Mouse (Mus musculus): ENCODE results near the gene Ubxn11. TPM values are rescaled to one million over a fixed set of nuclear protein-coding genes. Genes with fewer than 3 reads are reported as not detected.

Ubxn11 gene
- polyA plus RNA-seq (2015; fragmentation: Nextera tagmentation; extraction: Ambion mirVana) = 10.5 and 11.1 TPM in 2 replicates

- Histone ChIP-seq H3K9ac (peak within 1 kb of the TSS; percentile 68), H3K27me3 (no peaks in the 10 kb centered on the region), H3K9me3 (replicated peaks) (no peaks in the 10 kb centered on the region), H3K27ac (peak within 1 kb of the TSS; percentile 16; the same call in 1 of the 2 replicates), H3K36me3 (no peaks in the 10 kb centered on the region), H3K4me3 (replicated peaks) (peak within 1 kb of the TSS; percentile 86), H3K4me2 (peak within 1 kb of the TSS; percentile 75), H3K4me1 (peaks cover 10% of the 10 kb centered on the region)
- peak; percentile 95 for ATAC-seq (replicated peaks; ENCODE audit: low FRiP score)
- 17% methylated on average over 34 of the region's 34 CpGs for WGBS
These were observed at the start of gene Ubxn11 for GRCm38 (mm10) chr4:134101979-134102741. Gene Ubxn11 (plus strand): TSS chr4:134102570.

- no peaks in the 10 kb centered on the region for H3K27me3 ChIP-seq
- H3K27ac ChIP-seq = no peak within 1 kb of the TSS
- 82% methylated on average over 3 of the region's 3 CpGs for WGBS
- peaks cover 16% of the 10 kb centered on the region for H3K4me1 ChIP-seq
- no peak within 1 kb of the TSS for H3K4me2 ChIP-seq
- no peak for ATAC-seq (replicated peaks; ENCODE audit: low FRiP score)
- H3K36me3 ChIP-seq = no peaks in the 10 kb centered on the region
- no peaks in the 10 kb centered on the region for H3K9me3 ChIP-seq (replicated peaks)
- no peak within 1 kb of the TSS for H3K9ac ChIP-seq
- no peak within 1 kb of the TSS for H3K4me3 ChIP-seq (replicated peaks)
These were observed 48.8 kb upstream of the Ubxn11 start, which contains the start of gene Zfp683 for GRCm38 (mm10) chr4:134053538-134053937. Gene Zfp683 (plus strand): TSS chr4:134053838.

GRCm38 (mm10) chr4:134058166-134058715, 44.1 kb upstream of the Ubxn11 start:
- Histone ChIP-seq H3K27me3 (0 out of 2 replicates have a peak, but pooled peaks cover 6% of the 10 kb centered on the region), H3K27ac (no peak overlapping the region), H3K36me3 (no peaks in the 10 kb centered on the region), H3K4me1 (peaks cover 9% of the 10 kb centered on the region), H3K9ac (no peak overlapping the region), H3K4me2 (peak overlapping the region; percentile 36), H3K9me3 (replicated peaks) (no peaks in the 10 kb centered on the region), H3K4me3 (replicated peaks) (peak overlapping the region; percentile 16; the same call in 1 of the 2 replicates)
- WGBS = 31% methylated on average over 14 of the region's 14 CpGs
- no peak for ATAC-seq (replicated peaks; ENCODE audit: low FRiP score)

GRCm38 (mm10) chr4:134058908-134059307, 43.5 kb upstream of the Ubxn11 start:
- WGBS = 82% methylated on average over 6 of the region's 6 CpGs
- no peaks in the 10 kb centered on the region for H3K9me3 ChIP-seq (replicated peaks)
- H3K27me3 ChIP-seq = 0 out of 2 replicates have a peak, but pooled peaks cover 6% of the 10 kb centered on the region
- H3K4me2 ChIP-seq = no peak overlapping the region
- H3K27ac ChIP-seq = no peak overlapping the region
- no peaks in the 10 kb centered on the region for H3K36me3 ChIP-seq
- H3K4me1 ChIP-seq = peaks cover 9% of the 10 kb centered on the region
- H3K4me3 ChIP-seq (replicated peaks) = no peak overlapping the region
- no peak for ATAC-seq (replicated peaks; ENCODE audit: low FRiP score)
- H3K9ac ChIP-seq = no peak overlapping the region

DNA sequence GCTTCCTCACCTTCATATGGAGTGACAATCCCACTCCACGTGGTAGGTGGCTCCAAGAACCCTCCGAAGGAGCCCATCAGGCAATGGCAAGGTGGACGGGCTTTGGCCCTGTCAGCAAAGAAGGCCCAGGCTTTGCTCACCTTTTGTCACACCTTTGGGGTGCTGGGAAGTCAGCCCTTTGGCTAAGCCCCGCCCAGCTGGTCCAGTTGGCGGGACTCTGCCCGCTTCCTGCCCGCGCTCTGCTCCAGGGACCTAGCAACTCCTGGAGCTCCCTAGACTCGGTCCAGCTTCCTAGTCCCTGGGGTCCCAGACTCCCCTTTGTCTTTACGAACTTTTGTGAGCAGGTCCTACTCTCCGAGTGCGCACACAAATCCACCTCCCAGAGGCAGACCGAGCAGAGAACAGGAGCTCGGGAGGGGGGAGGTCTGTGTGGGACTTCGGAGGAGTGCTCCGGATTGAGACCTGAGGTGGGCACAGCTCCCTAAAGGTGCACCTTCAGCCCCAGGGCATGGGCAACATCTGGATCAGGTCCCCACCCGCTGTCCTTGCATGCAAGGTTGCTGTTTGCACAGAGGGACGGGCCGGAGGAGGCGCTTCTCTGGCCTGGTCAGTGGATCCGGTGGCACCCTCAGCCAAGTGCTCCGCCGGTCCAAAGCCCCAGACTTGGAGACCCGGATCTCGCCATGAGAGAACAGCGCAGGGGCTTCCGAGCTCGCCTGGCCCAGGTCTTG, 42.1 kb upstream of the Ubxn11 start, which contains the start of gene Crybg2:
Crybg2 (plus strand) TSS at position 681 of the 731 bp plus-strand sequence.
- Histone ChIP-seq H3K27ac (no peak within 1 kb of the TSS), H3K36me3 (no peaks in the 10 kb centered on the region), H3K4me1 (peaks cover 12% of the 10 kb centered on the region), H3K9ac (no peak within 1 kb of the TSS), H3K4me2 (no peak within 1 kb of the TSS), H3K4me3 (replicated peaks) (no peak within 1 kb of the TSS), H3K27me3 (peaks cover 15% of the 10 kb centered on the region), H3K9me3 (replicated peaks) (no peaks in the 10 kb centered on the region)
- ATAC-seq (replicated peaks; ENCODE audit: low FRiP score) = no peak
- WGBS = 58% methylated on average over 28 of the region's 28 CpGs

- no peak overlapping the region for H3K4me3 ChIP-seq (replicated peaks)
- H3K27ac ChIP-seq = no peak overlapping the region
- H3K36me3 ChIP-seq = no peaks in the 10 kb centered on the region
- peaks cover 16% of the 10 kb centered on the region for H3K4me1 ChIP-seq
- H3K4me2 ChIP-seq = no peak overlapping the region
- H3K27me3 ChIP-seq = peaks cover 23% of the 10 kb centered on the region
- H3K9me3 ChIP-seq (replicated peaks) = no peaks in the 10 kb centered on the region
- no peak for ATAC-seq (replicated peaks; ENCODE audit: low FRiP score)
- H3K9ac ChIP-seq = no peak overlapping the region
- WGBS = 66% methylated on average over 18 of the region's 18 CpGs
These were observed 41.1 kb upstream of the Ubxn11 start for GRCm38 (mm10) chr4:134061166-134061830.

DNA sequence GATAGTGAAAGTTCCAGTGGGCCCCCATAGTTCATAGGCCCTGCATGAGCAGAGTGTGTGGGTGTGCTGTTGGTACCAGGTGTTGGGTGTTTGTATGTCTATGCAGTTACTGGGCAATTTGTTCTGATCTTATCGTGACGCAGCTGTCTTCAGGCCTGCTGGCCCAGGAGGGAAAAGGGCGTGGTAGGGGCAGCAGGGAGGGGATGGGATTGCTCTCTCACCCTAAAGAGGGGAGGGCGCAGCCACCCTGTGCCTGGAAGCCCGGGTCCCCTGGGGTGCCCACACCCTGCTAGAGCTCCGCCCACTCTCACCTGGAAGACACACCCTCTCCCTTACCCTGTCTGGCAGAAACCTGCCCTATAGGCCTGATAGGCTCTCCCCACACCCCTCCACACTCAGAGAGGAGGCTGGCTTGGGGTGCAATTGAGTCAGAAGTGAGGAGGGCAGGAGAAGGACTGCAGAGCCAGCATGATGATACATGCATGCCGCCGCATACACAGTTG, 40.4 kb upstream of the Ubxn11 start:
- Histone ChIP-seq H3K4me1 (peaks cover 16% of the 10 kb centered on the region), H3K27me3 (peaks cover 29% of the 10 kb centered on the region), H3K9ac (no peak overlapping the region), H3K36me3 (no peaks in the 10 kb centered on the region), H3K27ac (no peak overlapping the region), H3K4me2 (no peak overlapping the region), H3K9me3 (replicated peaks) (no peaks in the 10 kb centered on the region), H3K4me3 (replicated peaks) (no peak overlapping the region)
- ATAC-seq (replicated peaks; ENCODE audit: low FRiP score) = peak; percentile 58; the same call in 1 of the 2 replicates
- 47% methylated on average over 8 of the region's 8 CpGs for WGBS

DNA sequence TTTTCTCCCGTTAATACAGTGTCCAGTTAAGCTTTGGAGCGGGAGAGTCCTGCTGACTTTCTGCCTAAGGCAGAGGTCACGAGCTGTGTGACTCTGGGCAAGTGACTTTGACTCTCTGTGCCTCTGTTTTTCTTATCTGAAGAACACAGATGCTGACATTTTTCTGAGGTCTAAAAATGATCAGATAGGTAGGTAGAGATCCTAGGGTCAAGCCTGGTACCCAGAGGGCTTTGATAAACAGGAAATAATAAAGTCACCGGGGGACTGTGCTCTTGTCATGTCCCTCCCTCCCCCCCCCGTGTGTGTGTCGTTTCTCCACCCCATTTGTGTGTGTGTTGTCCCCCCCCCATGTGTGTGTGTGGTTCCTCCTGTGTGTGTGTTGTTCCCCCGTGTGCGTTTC, 39.8 kb upstream of the Ubxn11 start:
- H3K4me1 ChIP-seq = peaks cover 16% of the 10 kb centered on the region
- H3K9ac ChIP-seq = no peak overlapping the region
- no peaks in the 10 kb centered on the region for H3K36me3 ChIP-seq
- peaks cover 34% of the 10 kb centered on the region for H3K27me3 ChIP-seq
- 62% methylated on average over 8 of the region's 8 CpGs for WGBS
- no peak for ATAC-seq (replicated peaks; ENCODE audit: low FRiP score)
- H3K4me3 ChIP-seq (replicated peaks) = no peak overlapping the region
- H3K4me2 ChIP-seq = no peak overlapping the region
- no peak overlapping the region for H3K27ac ChIP-seq
- H3K9me3 ChIP-seq (replicated peaks) = no peaks in the 10 kb centered on the region

DNA sequence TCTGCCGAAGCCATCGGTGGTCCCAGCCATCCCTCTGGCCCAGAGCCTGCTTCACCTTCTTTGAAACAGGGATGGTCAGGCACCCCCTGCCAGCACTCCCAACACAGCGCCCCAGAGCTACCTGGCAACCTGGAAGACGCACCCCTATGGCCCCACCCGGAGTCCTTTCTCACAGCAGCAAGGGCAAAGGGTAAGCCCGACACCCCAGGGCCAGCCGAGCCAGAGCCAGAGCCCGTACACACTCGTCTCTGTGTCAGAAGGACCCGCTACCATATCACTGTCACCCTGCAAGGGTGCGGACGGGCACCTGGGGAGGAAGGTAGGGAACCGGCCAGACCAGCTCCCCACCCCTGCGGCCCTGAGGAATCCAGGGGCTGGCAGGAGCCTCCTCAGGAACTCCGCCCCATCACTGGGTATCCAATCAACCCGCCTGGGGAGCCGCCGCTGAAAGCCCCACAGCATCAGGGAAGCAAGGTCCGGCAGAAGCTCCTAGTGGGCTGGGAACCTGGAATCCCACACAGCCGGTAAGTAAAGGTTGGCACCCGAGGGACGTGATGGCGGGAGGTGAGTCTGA, 36.9 kb upstream of the Ubxn11 start:
- Histone ChIP-seq H3K9me3 (replicated peaks) (no peaks in the 10 kb centered on the region), H3K4me3 (replicated peaks) (peak overlapping the region; percentile 9; the same call in 1 of the 2 replicates), H3K4me1 (peaks cover 10% of the 10 kb centered on the region), H3K36me3 (no peaks in the 10 kb centered on the region), H3K9ac (no peak overlapping the region), H3K27ac (no peak overlapping the region), H3K4me2 (peak overlapping the region; percentile 34), H3K27me3 (peaks cover 34% of the 10 kb centered on the region)
- WGBS = 18% methylated on average over 23 of the region's 23 CpGs
- ATAC-seq (replicated peaks; ENCODE audit: low FRiP score) = no peak

- ATAC-seq (replicated peaks; ENCODE audit: low FRiP score) = no peak
- Histone ChIP-seq H3K27me3 (peaks cover 29% of the 10 kb centered on the region), H3K4me3 (replicated peaks) (no peak overlapping the region), H3K9me3 (replicated peaks) (no peaks in the 10 kb centered on the region), H3K36me3 (no peaks in the 10 kb centered on the region), H3K9ac (no peak overlapping the region), H3K4me2 (no peak overlapping the region), H3K4me1 (peaks cover 8% of the 10 kb centered on the region), H3K27ac (no peak overlapping the region)
- 89% methylated on average over 8 of the region's 8 CpGs for WGBS
These were observed 35.0 kb upstream of the Ubxn11 start for GRCm38 (mm10) chr4:134067383-134067782.

- Histone ChIP-seq H3K36me3 (no peaks in the 10 kb centered on the region), H3K9me3 (replicated peaks) (no peaks in the 10 kb centered on the region), H3K4me3 (replicated peaks) (no peak overlapping the region), H3K9ac (no peak overlapping the region), H3K4me2 (no peak overlapping the region), H3K4me1 (peaks cover 7% of the 10 kb centered on the region), H3K27ac (no peak overlapping the region), H3K27me3 (peaks cover 29% of the 10 kb centered on the region)
- ATAC-seq (replicated peaks; ENCODE audit: low FRiP score) = no peak
- WGBS = 76% methylated on average over 7 of the region's 7 CpGs
These were observed 34.4 kb upstream of the Ubxn11 start for GRCm38 (mm10) chr4:134067833-134068544.
